Mouse (Mus musculus): ENCODE measurements around the gene Gfi1b. TPM values are rescaled to one million over a fixed set of nuclear protein-coding genes. Genes with fewer than 3 reads are reported as not detected.

The Gfi1b gene
- total RNA-seq, 2 experiments from 2014 or later: not detected

DNA sequence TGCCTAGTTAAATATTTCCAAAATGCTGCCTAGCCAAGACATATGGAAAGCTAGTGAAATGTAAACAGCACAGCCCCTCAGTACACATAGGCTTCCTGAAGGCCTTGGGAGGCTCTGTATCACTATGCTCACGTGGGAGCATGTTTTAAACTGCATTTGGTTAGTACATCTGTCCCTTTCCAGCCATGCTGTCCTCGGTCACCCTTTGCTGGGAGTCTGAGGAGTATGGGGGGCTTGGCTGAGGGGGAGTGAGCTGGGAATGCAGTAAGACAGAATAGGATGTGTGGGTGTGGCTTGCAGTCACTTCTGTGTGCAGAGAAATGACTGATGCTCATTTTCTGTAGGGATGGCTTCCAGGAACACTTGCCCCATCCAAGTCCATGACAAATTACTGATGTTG lies 36.1 kb downstream of the Gfi1b start:
- intact Hi-C loops (cut with DNase I): loop anchor here (2.0 kb wide), 1 partner anchor 71 kb away; no protein-coding TSS in a partner anchor
- Histone ChIP-seq H3K4me3 (no peak overlapping the region), H3K27ac (no peak overlapping the region)
- DNase-seq: no peak
- TF ChIP-seq CTCF (IDR thresholded peaks at IDR 0.05): no peak

- Histone ChIP-seq H3K27ac (no peak overlapping the region), H3K4me3 (no peak overlapping the region)
- DNase-seq: peak; percentile 80
- no peak for TF ChIP-seq CTCF (IDR thresholded peaks at IDR 0.05)
- intact Hi-C loops (cut with DNase I): loop anchor here (2.0 kb wide), 1 partner anchor 70 kb away; no protein-coding TSS in a partner anchor
These were observed 36.7 kb downstream of the Gfi1b start for GRCm38 (mm10) chr2:28585043-28585571.

- TF ChIP-seq CTCF (IDR thresholded peaks at IDR 0.05): no peak
- peak within 1 kb of the TSS; percentile 95 for H3K27ac ChIP-seq
- intact Hi-C loops (cut with DNase I): loop anchor here (2.0 kb wide), 2 partner anchors 35 to 69 kb away; no protein-coding TSS in a partner anchor
- peak within 1 kb of the TSS; percentile 76 for H3K4me3 ChIP-seq
- no peak for DNase-seq
These were observed 38.1 kb downstream of the Gfi1b start, which contains the start of gene Gtf3c5 for GRCm38 (mm10) chr2:28583651-28584050. Gtf3c5 (minus strand) TSS chr2:28583751.

- TF ChIP-seq CTCF (IDR thresholded peaks at IDR 0.05): no peak
- Histone ChIP-seq H3K27ac (peak overlapping the region; percentile 95), H3K4me3 (peak overlapping the region; percentile 76)
- DNase-seq: peak; percentile 90
- intact Hi-C loops (cut with DNase I): loop anchor here (2.0 kb wide), 1 partner anchor 34 kb away; no protein-coding TSS in a partner anchor
These were observed 39.0 kb downstream of the Gfi1b start for GRCm38 (mm10) chr2:28582647-28583353.

GRCm38 (mm10) chr2:28578003-28578402 lies 43.8 kb downstream of the Gfi1b start:
- TF ChIP-seq CTCF (IDR thresholded peaks at IDR 0.05): peak; percentile 62
- Histone ChIP-seq H3K27ac (no peak overlapping the region), H3K4me3 (no peak overlapping the region)
- intact Hi-C loops (cut with DNase I): no loop called here
- DNase-seq: peak; percentile 53

DNA sequence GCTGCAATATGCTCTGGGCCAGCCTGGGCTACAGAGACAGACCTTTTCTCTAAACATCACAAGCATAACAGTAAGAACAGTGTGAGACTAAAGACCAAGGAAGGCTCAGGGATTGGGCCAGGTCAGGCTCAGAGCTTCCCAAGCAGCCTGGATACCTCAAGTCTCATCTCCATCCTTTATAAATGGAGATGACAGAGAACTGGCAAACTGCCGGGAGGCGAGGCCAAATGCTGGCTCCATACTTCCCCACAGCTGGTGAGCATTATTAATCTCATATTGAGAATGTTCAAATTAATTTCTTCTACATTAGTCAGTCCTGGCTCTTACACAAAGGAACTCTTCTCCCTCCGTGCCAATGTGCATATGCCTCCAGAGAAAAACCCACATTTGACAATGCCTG lies 45.0 kb downstream of the Gfi1b start:
- DNase-seq: no peak
- H3K4me3 ChIP-seq: no peak overlapping the region
- no peak overlapping the region for H3K27ac ChIP-seq
- no peak for TF ChIP-seq CTCF (IDR thresholded peaks at IDR 0.05)
- intact Hi-C loops (cut with DNase I): no loop called here

GRCm38 (mm10) chr2:28575341-28575740 lies 46.4 kb downstream of the Gfi1b start:
- no peak for DNase-seq
- intact Hi-C loops (cut with DNase I): no loop called here
- TF ChIP-seq CTCF (IDR thresholded peaks at IDR 0.05): no peak
- Histone ChIP-seq H3K4me3 (no peak overlapping the region), H3K27ac (no peak overlapping the region)

- Histone ChIP-seq H3K4me3 (no peak overlapping the region), H3K27ac (no peak overlapping the region)
- intact Hi-C loops (cut with DNase I): no loop called here
- no peak for DNase-seq
- no peak for TF ChIP-seq CTCF (IDR thresholded peaks at IDR 0.05)
These were observed 51.9 kb downstream of the Gfi1b start for GRCm38 (mm10) chr2:28569903-28570302.

DNA sequence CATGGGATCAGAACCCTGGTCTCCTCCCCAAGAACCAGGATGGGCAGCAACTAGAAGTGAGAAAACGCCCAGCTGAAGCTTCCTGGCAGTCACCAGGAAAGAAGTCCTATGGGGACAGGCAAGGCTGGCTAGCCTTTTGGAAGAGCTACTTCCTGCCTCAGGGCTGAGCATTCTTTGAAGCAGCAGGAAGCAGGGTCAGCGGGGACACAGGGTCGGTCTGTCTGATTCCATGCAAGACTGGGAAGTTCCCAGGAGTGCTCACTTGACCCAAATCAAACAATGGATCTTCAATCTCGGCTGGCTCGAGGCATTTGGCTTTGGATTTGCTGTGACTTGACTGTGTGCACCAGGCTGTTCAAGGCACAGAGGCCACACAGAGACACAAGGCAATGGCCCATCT lies 55.2 kb downstream of the Gfi1b start:
- no peak for TF ChIP-seq CTCF (IDR thresholded peaks at IDR 0.05)
- intact Hi-C loops (cut with DNase I): no loop called here
- 0 out of 2 replicates have a peak overlapping the region, but pooled peaks have one; percentile 24 for H3K27ac ChIP-seq
- H3K4me3 ChIP-seq: no peak overlapping the region
- no peak for DNase-seq

GRCm38 (mm10) chr2:28564380-28564779 lies 57.4 kb downstream of the Gfi1b start:
- intact Hi-C loops (cut with DNase I): no loop called here
- Histone ChIP-seq H3K4me3 (no peak overlapping the region), H3K27ac (peak overlapping the region; percentile 46)
- no peak for DNase-seq
- TF ChIP-seq CTCF (IDR thresholded peaks at IDR 0.05): no peak

- no peak for TF ChIP-seq CTCF (IDR thresholded peaks at IDR 0.05)
- Histone ChIP-seq H3K27ac (peak overlapping the region; percentile 46), H3K4me3 (no peak overlapping the region)
- intact Hi-C loops (cut with DNase I): no loop called here
- DNase-seq: peak; percentile 61
These were observed 58.0 kb downstream of the Gfi1b start for GRCm38 (mm10) chr2:28563830-28564229.

GRCm38 (mm10) chr2:28563303-28563702 lies 58.5 kb downstream of the Gfi1b start, which contains the start of gene Cel:
Cel (minus strand) TSS chr2:28563403.
- no peak for DNase-seq
- TF ChIP-seq CTCF (IDR thresholded peaks at IDR 0.05): no peak
- H3K27ac ChIP-seq: peak within 1 kb of the TSS; percentile 46

More at GRCm38 (mm10) chr2:28563303-28563702, 58.5 kb downstream of the Gfi1b start, which contains the start of gene Cel:
- no peak within 1 kb of the TSS for H3K4me3 ChIP-seq
- intact Hi-C loops (cut with DNase I): no loop called here

Small RNA genes within 50 kb of the gene (microRNA-seq; reads per million reads assigned to microRNA genes)
- gene Gm22824: not detected

Other genes with a start within 250 kb of the Gfi1b start
- 1 to 10 TPM; 2.1 to 3.2 TPM for gene Ppp1r26, start 175.2 kb downstream of the Gfi1b start, total RNA-seq (2021)
- under 1 TPM; 0.33 to 0.36 TPM for gene 1700007K13Rik, start 155.7 kb downstream of the Gfi1b start, total RNA-seq (2021)
- 10 to 100 TPM; 21.2 to 25.5 TPM for gene Mrps2, start 153.9 kb downstream of the Gfi1b start, total RNA-seq (2021)
- gene Gbgt1, start 125.1 kb downstream of the Gfi1b start, total RNA-seq (2021): 1 to 10 TPM in 1 of 2 experiments, under 1 TPM in 1; 0.56 to 1.1 TPM
- under 1 TPM in 1 of 2 experiments, not detected in 1; 0.98 TPM for gene Gm10134, start 115.9 kb downstream of the Gfi1b start, total RNA-seq (2021)
- 10 to 100 TPM in 1 of 2 experiments, 1 to 10 TPM in 1; 9.9 to 10.1 TPM for gene Ralgds, start 108.9 kb downstream of the Gfi1b start, total RNA-seq (2021)
- gene Cel, start 58.6 kb downstream of the Gfi1b start, total RNA-seq (2021): not detected
- 1 to 10 TPM; 7.2 to 8.0 TPM for gene Gtf3c5, start 38.2 kb downstream of the Gfi1b start, total RNA-seq (2021)
- 10 to 100 TPM; 42.5 to 45.9 TPM for gene Tsc1, start 19.2 kb upstream of the Gfi1b start, total RNA-seq (2021)
- not detected for gene Spaca9, start 77.7 kb upstream of the Gfi1b start, total RNA-seq (2021)
- not detected for gene Ak8, start 78.2 kb upstream of the Gfi1b start, total RNA-seq (2021)
- 10 to 100 TPM; 13.4 to 13.5 TPM for gene Gtf3c4, start 218.4 kb upstream of the Gfi1b start, total RNA-seq (2021)
- gene Ddx31, start 218.4 kb upstream of the Gfi1b start, total RNA-seq (2021): 1 to 10 TPM; 4.8 to 5.0 TPM

Measured in gastrocnemius, adult 2 months (tissue).